Mouse (Mus musculus) CH12.LX (cell line): ENCODE results near the gene Cnpy2. TPM values are rescaled to one million over a fixed set of nuclear protein-coding genes. Genes with fewer than 3 reads are reported as not detected.

Source experiments
- DNase-seq: peaks from one replicate; pipeline ENCODE4 v3.0.0-alpha.2; 2013; ENCODE audit errors: extremely low read depth
- H3K27ac ChIP-seq: 2 replicates; pipeline ENCODE4 v1.5.1; 2012; ENCODE audit warnings: low read depth, mild to moderate bottlenecking, control low read depth, moderate library complexity; ENCODE audit not compliant: insufficient read depth
- H3K27me3 ChIP-seq: replicated peaks from 2 replicates; pipeline ENCODE3; 2012; ENCODE audit warnings: inconsistent platforms
- H3K36me3 ChIP-seq, 2 experiments: replicated peaks in 1 of 2; 2 replicates each; pipeline versions ENCODE3 to v1.6.1; 2012; ENCODE audit warnings: inconsistent platforms in 1 of 2, low read length in 1 of 2, mild to moderate bottlenecking in 1 of 2, mixed read lengths in 1 of 2, moderate library complexity in 1 of 2; ENCODE audit not compliant: control insufficient read depth in 1 of 2, insufficient read depth in 1 of 2
- H3K4me1 ChIP-seq, 2 experiments: 2 replicates each; pipeline ENCODE4 v1.6.1; 2012; ENCODE audit warnings: inconsistent platforms in 1 of 2, moderate library complexity in 1 of 2; ENCODE audit not compliant: insufficient read depth in 2 of 2, control insufficient read depth in 1 of 2
- H3K4me2 ChIP-seq: 2 replicates; pipeline ENCODE4 v1.6.1; 2012; ENCODE audit warnings: low read depth, mild to moderate bottlenecking, control low read depth; ENCODE audit not compliant: poor library complexity, insufficient read depth, severe bottlenecking
- H3K4me3 ChIP-seq, 3 experiments: fragments of 150-350 bp in 1 of 3; sonication (generic) in 1 of 3; replicated peaks in 1 of 3; 2 replicates each; pipeline versions ENCODE3 to v1.5.1; 2011 to 2012; ENCODE audit warnings: low read depth in 2 of 3, low read length in 2 of 3, mild to moderate bottlenecking in 2 of 3, moderate library complexity in 2 of 3, control low read depth in 1 of 3, improper control_type of control experiment in 1 of 3, inconsistent platforms in 1 of 3, mixed read lengths in 1 of 3; ENCODE audit not compliant: poor library complexity in 1 of 3
- H3K79me2 ChIP-seq: replicated peaks from 2 replicates; pipeline ENCODE4 v1.6.1; 2012; ENCODE audit warnings: mild to moderate bottlenecking, moderate library complexity; ENCODE audit not compliant: control insufficient read depth, poor library complexity, insufficient read depth, severe bottlenecking; ENCODE audit errors: extremely low read depth
- H3K9ac ChIP-seq: 2 replicates; pipeline ENCODE4 v1.6.1; 2012; ENCODE audit warnings: low read depth, mild to moderate bottlenecking, control low read depth, moderate library complexity; ENCODE audit not compliant: insufficient read depth
- H3K9me3 ChIP-seq: replicated peaks from 2 replicates; pipeline ENCODE3; 2012; ENCODE audit warnings: low read length, inconsistent platforms, mixed read lengths
- BHLHE40 ChIP-seq: IDR thresholded peaks from 2 replicates; pipeline ENCODE4 v1.6.1; 2011; ENCODE audit warnings: mild to moderate bottlenecking, low read depth, low read length, improper control_type of control experiment
- CHD1 ChIP-seq: IDR thresholded peaks from 2 replicates; pipeline ENCODE4 v1.6.1; 2012; ENCODE audit warnings: low read depth, low read length, improper control_type of control experiment, inconsistent platforms
- CHD2 ChIP-seq: IDR thresholded peaks from 2 replicates; pipeline ENCODE4 v1.6.1; 2011; ENCODE audit warnings: low read length, improper control_type of control experiment
- CTCF ChIP-seq, 2 experiments: IDR thresholded peaks in 1 of 2; conservative IDR thresholded peaks in 1 of 2; 2 replicates each; pipeline ENCODE4 v1.5.1; 2011 to 2012; ENCODE audit warnings: low read depth in 2 of 2, low read length in 2 of 2, improper control_type of control experiment in 1 of 2, inconsistent platforms in 1 of 2, mild to moderate bottlenecking in 1 of 2, moderate library complexity in 1 of 2
- E2F4 ChIP-seq: IDR thresholded peaks from 2 replicates; pipeline ENCODE4 v1.6.1; 2011; ENCODE audit warnings: low read depth, low read length, improper control_type of control experiment; ENCODE audit not compliant: insufficient replicate concordance
- ELF1 ChIP-seq: IDR thresholded peaks from 2 replicates; pipeline ENCODE4 v1.6.1; 2014; ENCODE audit warnings: low read depth, mild to moderate bottlenecking, inconsistent platforms, low read length, improper control_type of control experiment
- EP300 ChIP-seq: IDR thresholded peaks from 2 replicates; pipeline ENCODE4 v1.6.1; 2011; ENCODE audit warnings: low read length, improper control_type of control experiment
- ETS1 ChIP-seq: conservative IDR thresholded peaks from 2 replicates; pipeline ENCODE4 v1.6.1; 2012; ENCODE audit warnings: low read depth, mild to moderate bottlenecking, inconsistent platforms, low read length, improper control_type of control experiment, moderate library complexity
- GABPA ChIP-seq: IDR thresholded peaks from 2 replicates; pipeline ENCODE4 v1.6.1; 2012; ENCODE audit warnings: low read depth, low read length, improper control_type of control experiment, inconsistent platforms; ENCODE audit not compliant: insufficient replicate concordance
- HCFC1 ChIP-seq: IDR thresholded peaks from 2 replicates; pipeline ENCODE4 v1.6.1; 2012; ENCODE audit warnings: low read depth, mild to moderate bottlenecking, inconsistent platforms, low read length, improper control_type of control experiment
- IRF4 ChIP-seq: IDR thresholded peaks from 2 replicates; pipeline ENCODE4 v1.6.1; 2014; ENCODE audit warnings: low read depth, mild to moderate bottlenecking, inconsistent platforms, low read length, improper control_type of control experiment
- JUN ChIP-seq: IDR thresholded peaks from 2 replicates; pipeline ENCODE4 v1.6.1; 2011; ENCODE audit warnings: low read depth, mild to moderate bottlenecking, low read length, improper control_type of control experiment, moderate library complexity; ENCODE audit not compliant: insufficient read depth
- JUND ChIP-seq: conservative IDR thresholded peaks from 2 replicates; pipeline ENCODE4 v1.6.1; 2011; ENCODE audit warnings: low read depth, low read length, improper control_type of control experiment
- KAT2A ChIP-seq: IDR thresholded peaks from 2 replicates; pipeline ENCODE4 v1.6.1; 2012; ENCODE audit warnings: low read length, improper control_type of control experiment, inconsistent platforms; ENCODE audit not compliant: insufficient replicate concordance
- MAFK ChIP-seq: IDR thresholded peaks from 2 replicates; pipeline ENCODE4 v1.6.1; 2011; ENCODE audit warnings: low read length, improper control_type of control experiment; ENCODE audit not compliant: insufficient replicate concordance
- MAX ChIP-seq: IDR thresholded peaks from 2 replicates; pipeline ENCODE4 v1.6.1; 2011; ENCODE audit warnings: low read length, improper control_type of control experiment
- MAZ ChIP-seq: IDR thresholded peaks from 2 replicates; pipeline ENCODE4 v1.6.1; 2012; ENCODE audit warnings: low read depth, mild to moderate bottlenecking, inconsistent platforms, low read length, improper control_type of control experiment, moderate library complexity
- MEF2A ChIP-seq: IDR thresholded peaks from 2 replicates; pipeline ENCODE4 v1.6.1; 2014; ENCODE audit warnings: low read depth, mild to moderate bottlenecking, inconsistent platforms, low read length, improper control_type of control experiment, borderline replicate concordance
- MXI1 ChIP-seq: IDR thresholded peaks from 2 replicates; pipeline ENCODE4 v1.6.1; 2011; ENCODE audit warnings: mild to moderate bottlenecking, low read depth, low read length, improper control_type of control experiment
- MYC ChIP-seq: IDR thresholded peaks from 2 replicates; pipeline ENCODE4 v1.6.1; 2011; ENCODE audit warnings: low read depth, mild to moderate bottlenecking, improper control_type of control experiment, low read length
- NELFE ChIP-seq: IDR thresholded peaks from 2 replicates; pipeline ENCODE4 v1.6.1; 2011; ENCODE audit warnings: low read depth, low read length, improper control_type of control experiment
- NRF1 ChIP-seq: IDR thresholded peaks from 2 replicates; pipeline ENCODE4 v1.6.1; 2014; ENCODE audit warnings: low read depth, mild to moderate bottlenecking, inconsistent platforms, low read length, improper control_type of control experiment, moderate library complexity
- PAX5 ChIP-seq: IDR thresholded peaks from 2 replicates; pipeline ENCODE4 v1.6.1; 2012; ENCODE audit warnings: low read length, inconsistent platforms, mixed read lengths
- POLR2A ChIP-seq: IDR thresholded peaks from 2 replicates; pipeline ENCODE4 v1.6.1; 2011; ENCODE audit warnings: low read depth, mild to moderate bottlenecking, improper control_type of control experiment, low read length
- POLR2AphosphoS2 ChIP-seq: IDR thresholded peaks from 2 replicates; pipeline ENCODE4 v1.6.1; 2011; ENCODE audit warnings: low read depth, low read length, improper control_type of control experiment
- RAD21 ChIP-seq: IDR thresholded peaks from 2 replicates; pipeline ENCODE4 v1.6.1; 2011; ENCODE audit warnings: low read depth, mild to moderate bottlenecking, low read length, improper control_type of control experiment, moderate library complexity
- RCOR1 ChIP-seq: conservative IDR thresholded peaks from 2 replicates; pipeline ENCODE4 v1.6.1; 2012; ENCODE audit warnings: low read depth, mild to moderate bottlenecking, inconsistent platforms, low read length, improper control_type of control experiment
- SIN3A ChIP-seq: IDR thresholded peaks from 2 replicates; pipeline ENCODE4 v1.6.1; 2012; ENCODE audit warnings: low read length, improper control_type of control experiment, inconsistent platforms
- SMC3 ChIP-seq: IDR thresholded peaks from 2 replicates; pipeline ENCODE4 v1.6.1; 2011; ENCODE audit warnings: low read depth, low read length, improper control_type of control experiment
- TBP ChIP-seq: conservative IDR thresholded peaks from 2 replicates; pipeline ENCODE4 v1.6.1; 2011; ENCODE audit warnings: low read depth, low read length, improper control_type of control experiment
- TCF12 ChIP-seq: IDR thresholded peaks from 2 replicates; pipeline ENCODE4 v1.6.1; 2014; ENCODE audit warnings: low read depth, mild to moderate bottlenecking, inconsistent platforms, low read length, improper control_type of control experiment
- UBTF ChIP-seq: IDR thresholded peaks from 2 replicates; pipeline ENCODE4 v1.6.1; 2012; ENCODE audit warnings: low read depth, mild to moderate bottlenecking, inconsistent platforms, low read length, improper control_type of control experiment, moderate library complexity
- USF1 ChIP-seq: IDR thresholded peaks from 2 replicates; pipeline ENCODE4 v1.6.1; 2014; ENCODE audit warnings: low read depth, mild to moderate bottlenecking, inconsistent platforms, low read length, improper control_type of control experiment
- USF2 ChIP-seq: conservative IDR thresholded peaks from 2 replicates; pipeline ENCODE4 v1.6.1; 2011; ENCODE audit warnings: low read depth, low read length, improper control_type of control experiment
- ZC3H11A ChIP-seq: IDR thresholded peaks from 2 replicates; pipeline ENCODE4 v1.6.1; 2012; ENCODE audit warnings: low read depth, mild to moderate bottlenecking, inconsistent platforms, low read length, improper control_type of control experiment
- ZKSCAN1 ChIP-seq: IDR thresholded peaks from 2 replicates; pipeline ENCODE4 v1.6.1; 2012; ENCODE audit warnings: low read depth, inconsistent platforms, low read length, improper control_type of control experiment, borderline replicate concordance
- ZMIZ1 ChIP-seq: IDR thresholded peaks from 2 replicates; pipeline ENCODE4 v1.6.1; 2012; ENCODE audit warnings: low read depth, mild to moderate bottlenecking, inconsistent platforms, low read length, improper control_type of control experiment
- ZNF384 ChIP-seq: IDR thresholded peaks from 2 replicates; pipeline ENCODE4 v1.6.1; 2012; ENCODE audit warnings: low read depth, low read length, improper control_type of control experiment, inconsistent platforms
- dilution Hi-C: fragments of 300-500 bp; cut with MboI; formaldehyde crosslinking; loops from 2 replicates; pipeline ENCODE4 v1.14.3; 2020; ENCODE audit warnings: low sequenced_read_pairs; ENCODE audit not compliant: extremely low pct_unique_long_range_greater_than_20kb, extremely low pct_ligation_motif_present
- in situ Hi-C: fragments of 300-500 bp; cut with MboI; formaldehyde crosslinking; loops from 3 replicates; pipeline ENCODE4 v1.14.3; 2019; ENCODE audit warnings: low sequenced_read_pairs, low pct_ligation_motif_present, low pct_unique_long_range_greater_than_20kb, mixed read lengths
- polyA plus RNA-seq: library from polyadenylated mRNA; unstranded; fragments of >175 nt; gene quantifications from 2 replicates; pipeline ENCODE4 v1.2.1, GENCODE M21; 2012; ENCODE audit warnings: low read depth; ENCODE audit not compliant: insufficient read length
- total RNA-seq, 2 experiments: library from RNA; depleted of rRNA; stranded (reverse); fragments of 300-350 nt in 1 of 2; fragments of >200 nt in 1 of 2; gene quantifications; 2 replicates each; pipeline ENCODE4 v1.2.3; 2012 to 2014

Cnpy2 gene
- total and polyA plus RNA-seq, 3 experiments = 64.9 to 111 (median 98.9) TPM

DNA sequence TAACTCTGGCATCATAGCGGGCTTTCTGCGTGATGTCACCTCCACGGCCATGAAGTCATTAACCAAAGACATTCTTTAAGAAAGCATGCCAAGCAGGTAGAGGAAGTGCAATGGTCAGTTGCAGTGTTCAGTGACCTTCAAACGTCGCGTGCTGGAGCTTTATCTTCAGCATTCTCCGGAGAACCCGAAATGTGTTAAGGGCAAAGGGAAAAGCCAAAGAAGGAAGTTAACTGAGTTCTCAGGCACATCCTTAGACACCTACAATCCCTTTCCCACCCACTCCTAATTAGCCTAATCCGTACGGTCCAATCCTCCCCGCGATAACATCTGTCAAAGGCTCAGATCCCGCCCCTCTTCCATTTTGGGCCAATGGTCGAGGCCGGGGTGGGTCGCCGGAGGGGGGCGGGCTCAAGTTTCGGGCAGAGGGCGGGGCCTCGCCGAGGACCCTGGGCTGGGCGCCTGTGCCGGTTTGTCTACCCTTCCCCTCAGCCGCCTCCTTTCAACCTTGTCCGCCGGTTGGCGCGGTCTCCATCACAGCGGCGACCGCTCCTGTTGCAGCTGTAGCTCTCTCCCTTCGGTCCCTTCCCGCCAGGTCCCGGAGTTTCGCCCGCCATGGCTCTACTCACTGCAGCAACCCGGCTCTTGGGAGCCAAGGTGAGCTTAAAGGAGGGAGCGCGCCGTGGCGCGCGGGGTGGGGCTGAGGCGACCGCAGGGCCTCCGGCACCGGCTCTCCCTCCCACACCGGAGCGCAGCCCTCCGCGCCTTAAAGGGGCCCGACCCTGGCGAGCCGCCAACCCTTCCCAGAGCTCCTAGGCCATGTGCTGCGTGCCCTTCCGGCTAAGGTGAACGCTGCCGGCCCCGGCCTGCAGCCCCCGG lies 15.3 kb downstream of the Cnpy2 start, which contains the start of gene Cs:
Gene Cs (plus strand): TSS at position 429 of the 876 bp plus-strand sequence.
- in situ Hi-C loops (no loop called here), dilution Hi-C loops (no loop called here)
- Histone ChIP-seq H3K4me1 (peaks cover 10 to 43% of the 10 kb centered on the region in 2 experiments), H3K36me3 (peaks cover 3 to 21% of the 10 kb centered on the region in 2 experiments), H3K27me3 (no peaks in the 10 kb centered on the region), H3K9ac (peak within 1 kb of the TSS; percentile 87), H3K27ac (peak within 1 kb of the TSS; percentile 89), H3K9me3 (no peaks in the 10 kb centered on the region), H3K4me2 (peak within 1 kb of the TSS; percentile 100), H3K4me3 (peak within 1 kb of the TSS; percentile 85 to 94 (median 94)), H3K79me2 (peaks cover 45% of the 10 kb centered on the region)
- TF ChIP-seq POLR2A (peak; percentile 88), RAD21 (no peak), SMC3 (no peak), RCOR1 (no peak), BHLHE40 (no peak), NELFE (peak; percentile 69), TCF12 (peak; percentile 64; the same call in 1 of the 2 replicates), JUN (no peak), ZMIZ1 (no peak; the same call in 1 of the 2 replicates), E2F4 (no peak), ETS1 (no peak), CHD2 (no peak), MAX (peak; percentile 97), ZC3H11A (no peak), PAX5 (no peak), ZKSCAN1 (no peak), IRF4 (no peak; the same call in 1 of the 2 replicates), MAZ (no peak), NRF1 (0 out of 2 replicates have a peak, but pooled peaks have one; percentile 20), KAT2A (no peak), ZNF384 (no peak), CHD1 (no peak), POLR2AphosphoS2 (0 out of 2 replicates have a peak, but pooled peaks have one; percentile 42), MAFK (no peak), MEF2A (no peak; the same call in 1 of the 2 replicates), USF1 (no peak), USF2 (no peak), HCFC1 (peak; percentile 77), MXI1 (peak; percentile 86), GABPA (peak; percentile 54; the same call in 1 of the 2 replicates), MYC (peak; percentile 83), CTCF (conservative IDR thresholded peaks at IDR 0.05 in 1 of 2, IDR thresholded peaks at IDR 0.05 in 1 of 2; ENCODE audit: low read depth in 2 of 2, low read length in 2 of 2) (no peak), TBP (peak; percentile 73), ELF1 (peak; percentile 78), SIN3A (no peak; the same call in none of the 2 replicates), UBTF (no peak), EP300 (no peak), JUND (no peak)
- peak; percentile 98 for DNase-seq
